Mouse (Mus musculus): ENCODE data around the gene Mgat1. TPM values are rescaled to one million over a fixed set of nuclear protein-coding genes. Genes with fewer than 3 reads are reported as not detected.

Mgat1 gene
- polyA plus RNA-seq, 1 experiment from 2014 or later: 35.3 TPM

- Histone ChIP-seq H3K9ac (peak overlapping the region; percentile 93; the same call in 1 of the 2 replicates), H3K9me3 (no peaks in the 10 kb centered on the region), H3K27me3 (replicated peaks) (no peaks in the 10 kb centered on the region), H3K4me1 (peaks cover 45% of the 10 kb centered on the region), H3K36me3 (replicated peaks) (no peaks in the 10 kb centered on the region), H3K4me3 (peak overlapping the region; percentile 95), H3K27ac (no peak overlapping the region), H3K4me2 (peak overlapping the region; percentile 80)
- 21% methylated on average over 7 of the region's 7 CpGs for WGBS
- no peak for ATAC-seq (replicated peaks)
These were observed 1.2 kb downstream of the Mgat1 start for GRCm38 (mm10) chr11:49245176-49245575.

- Histone ChIP-seq H3K4me2 (peak overlapping the region; percentile 80), H3K36me3 (replicated peaks) (no peaks in the 10 kb centered on the region), H3K9me3 (no peaks in the 10 kb centered on the region), H3K27me3 (replicated peaks) (no peaks in the 10 kb centered on the region), H3K27ac (no peak overlapping the region), H3K4me1 (peaks cover 52% of the 10 kb centered on the region), H3K4me3 (peak overlapping the region; percentile 95; the same call in 1 of the 2 replicates), H3K9ac (peak overlapping the region; percentile 93; the same call in 1 of the 2 replicates)
- ATAC-seq (replicated peaks): no peak
- WGBS: 32% methylated on average over 12 of the region's 12 CpGs
These were observed 1.8 kb downstream of the Mgat1 start for GRCm38 (mm10) chr11:49245634-49246415.

- peaks cover 57% of the 10 kb centered on the region for H3K4me1 ChIP-seq
- no peak overlapping the region for H3K27ac ChIP-seq
- ATAC-seq (replicated peaks): no peak
- no peak overlapping the region for H3K4me3 ChIP-seq
- H3K36me3 ChIP-seq (replicated peaks): no peaks in the 10 kb centered on the region
- no peak overlapping the region for H3K4me2 ChIP-seq
- H3K9ac ChIP-seq: no peak overlapping the region
- no peaks in the 10 kb centered on the region for H3K27me3 ChIP-seq (replicated peaks)
- H3K9me3 ChIP-seq: no peaks in the 10 kb centered on the region
- WGBS: 89% methylated on average over 4 of the region's 4 CpGs
These were observed 2.5 kb downstream of the Mgat1 start for GRCm38 (mm10) chr11:49246523-49246922.

- 0 out of 2 replicates have a peak overlapping the region, but pooled peaks have one; percentile 5 for H3K9ac ChIP-seq
- 75% methylated on average over 2 of the region's 2 CpGs for WGBS
These were observed 3.3 kb downstream of the Mgat1 start for GRCm38 (mm10) chr11:49247255-49247654.

GRCm38 (mm10) chr11:49248226-49248973, 4.4 kb downstream of the Mgat1 start:
- 56% methylated on average over 6 of the region's 6 CpGs for WGBS
- Histone ChIP-seq H3K9ac (no peak overlapping the region), H3K4me3 (no peak overlapping the region), H3K27ac (no peak overlapping the region), H3K36me3 (replicated peaks) (no peaks in the 10 kb centered on the region), H3K27me3 (replicated peaks) (no peaks in the 10 kb centered on the region), H3K4me1 (peaks cover 56% of the 10 kb centered on the region), H3K4me2 (no peak overlapping the region), H3K9me3 (no peaks in the 10 kb centered on the region)
- ATAC-seq (replicated peaks): no peak

More at GRCm38 (mm10) chr11:49247255-49247654, 3.3 kb downstream of the Mgat1 start:
- Histone ChIP-seq H3K36me3 (replicated peaks) (no peaks in the 10 kb centered on the region), H3K9me3 (no peaks in the 10 kb centered on the region), H3K4me1 (peaks cover 62% of the 10 kb centered on the region), H3K27ac (no peak overlapping the region), H3K27me3 (replicated peaks) (no peaks in the 10 kb centered on the region), H3K4me2 (no peak overlapping the region), H3K4me3 (no peak overlapping the region)
- no peak for ATAC-seq (replicated peaks)

- no peak overlapping the region for H3K27ac ChIP-seq
- 67% methylated on average over 6 of the region's 6 CpGs for WGBS
- no peak for ATAC-seq (replicated peaks)
- no peaks in the 10 kb centered on the region for H3K36me3 ChIP-seq (replicated peaks)
- no peak overlapping the region for H3K9ac ChIP-seq
- no peak overlapping the region for H3K4me2 ChIP-seq
- H3K4me1 ChIP-seq: peaks cover 56% of the 10 kb centered on the region
- no peak overlapping the region for H3K4me3 ChIP-seq
- H3K9me3 ChIP-seq: no peaks in the 10 kb centered on the region
- H3K27me3 ChIP-seq (replicated peaks): no peaks in the 10 kb centered on the region
These were observed 5.1 kb downstream of the Mgat1 start for GRCm38 (mm10) chr11:49248974-49249700.

GRCm38 (mm10) chr11:49249811-49250421, 5.9 kb downstream of the Mgat1 start:
- peaks cover 51% of the 10 kb centered on the region for H3K4me1 ChIP-seq
- H3K36me3 ChIP-seq (replicated peaks): no peaks in the 10 kb centered on the region
- no peaks in the 10 kb centered on the region for H3K27me3 ChIP-seq (replicated peaks)
- no peaks in the 10 kb centered on the region for H3K9me3 ChIP-seq
- no peak for ATAC-seq (replicated peaks)
- WGBS: 28% methylated on average over 10 of the region's 10 CpGs
- peak overlapping the region; percentile 65 for H3K9ac ChIP-seq
- H3K4me3 ChIP-seq: peak overlapping the region; percentile 51
- H3K4me2 ChIP-seq: peak overlapping the region; percentile 86
- H3K27ac ChIP-seq: peak overlapping the region; percentile 31; the same call in 1 of the 2 replicates

- no peaks in the 10 kb centered on the region for H3K27me3 ChIP-seq (replicated peaks)
- peak; percentile 93 for ATAC-seq (replicated peaks)
- H3K9ac ChIP-seq: peak overlapping the region; percentile 65
- H3K36me3 ChIP-seq (replicated peaks): no peaks in the 10 kb centered on the region
- 3% methylated on average over 44 of the region's 45 CpGs for WGBS
- H3K4me1 ChIP-seq: peaks cover 43% of the 10 kb centered on the region
- H3K4me2 ChIP-seq: peak overlapping the region; percentile 86
- H3K9me3 ChIP-seq: no peaks in the 10 kb centered on the region
- H3K4me3 ChIP-seq: peak overlapping the region; percentile 51
- peak overlapping the region; percentile 48; the same call in 1 of the 2 replicates for H3K27ac ChIP-seq
These were observed 6.7 kb downstream of the Mgat1 start for GRCm38 (mm10) chr11:49250422-49251379.

- Histone ChIP-seq H3K4me3 (0 out of 2 replicates have a peak overlapping the region, but pooled peaks have one; percentile 51), H3K4me2 (peak overlapping the region; percentile 86; the same call in 1 of the 2 replicates), H3K27ac (no peak overlapping the region), H3K9me3 (no peaks in the 10 kb centered on the region), H3K4me1 (peaks cover 38% of the 10 kb centered on the region), H3K9ac (no peak overlapping the region), H3K36me3 (replicated peaks) (no peaks in the 10 kb centered on the region), H3K27me3 (replicated peaks) (no peaks in the 10 kb centered on the region)
- WGBS: 75% methylated on average over 7 of the region's 7 CpGs
- ATAC-seq (replicated peaks): no peak
These were observed 7.4 kb downstream of the Mgat1 start for GRCm38 (mm10) chr11:49251380-49251761.

GRCm38 (mm10) chr11:49252048-49252447, 8.1 kb downstream of the Mgat1 start:
- Histone ChIP-seq H3K9me3 (no peaks in the 10 kb centered on the region), H3K36me3 (replicated peaks) (no peaks in the 10 kb centered on the region), H3K27me3 (replicated peaks) (no peaks in the 10 kb centered on the region), H3K4me2 (no peak overlapping the region), H3K4me1 (peaks cover 31% of the 10 kb centered on the region), H3K4me3 (no peak overlapping the region), H3K27ac (no peak overlapping the region), H3K9ac (no peak overlapping the region)
- no peak for ATAC-seq (replicated peaks)
- 90% methylated on average over 5 of the region's 5 CpGs for WGBS

GRCm38 (mm10) chr11:49253035-49253434, 9.0 kb downstream of the Mgat1 start:
- H3K9me3 ChIP-seq: no peaks in the 10 kb centered on the region
- no peak overlapping the region for H3K9ac ChIP-seq
- no peak for ATAC-seq (replicated peaks)
- H3K4me1 ChIP-seq: peaks cover 21% of the 10 kb centered on the region
- no peaks in the 10 kb centered on the region for H3K27me3 ChIP-seq (replicated peaks)
- H3K4me3 ChIP-seq: no peak overlapping the region
- no peak overlapping the region for H3K4me2 ChIP-seq
- no peak overlapping the region for H3K27ac ChIP-seq
- 90% methylated on average over 6 of the region's 6 CpGs for WGBS
- H3K36me3 ChIP-seq (replicated peaks): no peaks in the 10 kb centered on the region
